In the genomic region with DNA sequence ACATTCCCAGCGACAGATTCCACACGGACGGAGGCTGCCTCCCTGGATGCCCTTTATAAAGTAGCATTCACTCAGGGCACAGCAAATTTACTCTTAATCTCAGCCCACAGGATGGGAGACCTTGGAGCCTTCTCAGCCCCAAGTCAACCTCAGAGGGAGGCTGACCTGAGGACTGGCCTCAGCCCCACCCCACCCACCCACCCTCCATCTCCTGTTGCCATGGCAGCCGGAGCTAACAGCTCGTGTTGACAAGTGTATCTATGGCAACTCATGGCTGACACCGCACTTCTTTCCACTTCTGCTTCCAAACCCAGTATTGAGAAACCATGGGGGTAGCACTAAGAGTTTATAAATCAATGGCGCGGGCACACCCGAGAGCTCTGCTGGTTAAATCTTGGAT, we compare ENCODE assay signal across 8 mouse cellular contexts. TPM values are rescaled to one million over a fixed set of nuclear protein-coding genes. Genes with fewer than 3 reads are reported as not detected.
A peak's percentile ranks its signal among the peaks of the same experiment; 100 is the strongest.
DNase-seq lines count a peak whose midpoint lies in the region; ATAC-seq lines count a peak whose summit lies in the region.

No protein-coding gene starts in this region.

- 27% methylated on average over 9 of the region's 9 CpGs for WGBS in hindbrain, embryonic 12.5 days

- peak; percentile 30 to 32 for DNase-seq in right cerebral cortex, postnatal 10 days (ENCODE audit: low spot score in 2 of 2)
- no peak for DNase-seq in right cerebral cortex, adult 18-20 months
- peak; percentile 49 to 56 for DNase-seq in lung, postnatal 4 days
- peak; percentile 23 for DNase-seq in yolk sac, embryonic 10.5 days (ENCODE audit: low spot score)
- no peak for DNase-seq in adrenal gland, postnatal 14 days
- DNase-seq in MN1 (ENCODE audit: low spot score) = no peak

- H3K4me3 ChIP-seq in hindbrain, embryonic 12.5 days = no peak overlapping the region

- H3K9me3 ChIP-seq in hindbrain, embryonic 12.5 days (replicated peaks) = no peaks in the 10 kb centered on the region

- H3K36me3 ChIP-seq in hindbrain, embryonic 12.5 days = no peaks in the 10 kb centered on the region

- no peaks in the 10 kb centered on the region for H3K27me3 ChIP-seq in hindbrain, embryonic 12.5 days

- peak; percentile 61 for ATAC-seq in hindbrain, embryonic 12.5 days (ENCODE audit: low FRiP score)
- no peak for ATAC-seq in megakaryocyte-erythroid progenitor cell, adult 5-6 weeks (replicated peaks; ENCODE audit: low FRiP score, low TSS enrichment, poor library complexity, severe bottlenecking)

- H3K9ac ChIP-seq in hindbrain, embryonic 12.5 days = no peak overlapping the region

- no peak overlapping the region for H3K27ac ChIP-seq in hindbrain, embryonic 12.5 days

- no peak overlapping the region for H3K4me2 ChIP-seq in hindbrain, embryonic 12.5 days (replicated peaks)

- peaks cover 13% of the 10 kb centered on the region for H3K4me1 ChIP-seq in hindbrain, embryonic 12.5 days

RNA-seq across cellular contexts. Expression of gene Sgms2, which starts 20.4 kb away (rescaled TPM):
- polyA plus RNA-seq in hindbrain, embryonic 12.5 days (2016; fragmentation: Nextera tagmentation; extraction: Ambion mirVana) = 1.9 and 3.6 TPM in 2 replicates
- 0.69 TPM in 1 of 2 replicates, not detected in the other for total RNA-seq in megakaryocyte-erythroid progenitor cell, adult 5-6 weeks (2014; fragmentation: Nextera tagmentation)
- total RNA-seq in megakaryocyte-erythroid progenitor cell, adult 5-6 weeks (2017) = 0.84 TPM in 1 of 2 replicates, not detected in the other
- 2.7 and 5.9 TPM in 2 replicates for total RNA-seq in adrenal gland, postnatal 14 days (2021)

Comparison
In these comparisons a context has a peak if more than half of its experiments do, and no peak if none do; other contexts are left out.
1. DNase-seq: peak in right cerebral cortex, postnatal 10 days (2 of 2), lung, postnatal 4 days (2 of 2) and yolk sac, embryonic 10.5 days (single experiment); none in right cerebral cortex, adult 18-20 months (single experiment), adrenal gland, postnatal 14 days (single experiment) and MN1 (single experiment).